Mouse (Mus musculus): ENCODE data around the gene Dnajc7. TPM values are rescaled to one million over a fixed set of nuclear protein-coding genes. Genes with fewer than 3 reads are reported as not detected.

Dnajc7 gene
- polyA plus RNA-seq, 1 experiment from 2014 or later: 287 TPM

- Histone ChIP-seq H3K9ac (replicated peaks) (no peak overlapping the region), H3K4me3 (replicated peaks) (no peak overlapping the region), H3K4me1 (peaks cover 42% of the 10 kb centered on the region), H3K9me3 (replicated peaks) (no peaks in the 10 kb centered on the region), H3K27me3 (replicated peaks) (no peaks in the 10 kb centered on the region), H3K36me3 (no peaks in the 10 kb centered on the region), H3K4me2 (no peak overlapping the region), H3K27ac (replicated peaks) (no peak overlapping the region)
- WGBS: 93% methylated on average over 3 of the region's 3 CpGs
- ATAC-seq (ENCODE audit: low FRiP score): no peak
Measured at GRCm38 (mm10) chr11:100613241-100613640, 6.7 kb downstream of the Dnajc7 start.

GRCm38 (mm10) chr11:100611627-100612026 is 8.3 kb downstream of the Dnajc7 start:
- peaks cover 40% of the 10 kb centered on the region for H3K4me1 ChIP-seq
- no peak overlapping the region for H3K4me3 ChIP-seq (replicated peaks)
- no peaks in the 10 kb centered on the region for H3K27me3 ChIP-seq (replicated peaks)
- H3K4me2 ChIP-seq: no peak overlapping the region
- WGBS: 88% methylated on average over 6 of the region's 6 CpGs
- no peaks in the 10 kb centered on the region for H3K9me3 ChIP-seq (replicated peaks)
- H3K9ac ChIP-seq (replicated peaks): no peak overlapping the region
- no peak overlapping the region for H3K27ac ChIP-seq (replicated peaks)
- no peak for ATAC-seq (ENCODE audit: low FRiP score)
- no peaks in the 10 kb centered on the region for H3K36me3 ChIP-seq

GRCm38 (mm10) chr11:100609997-100610680 is 9.8 kb downstream of the Dnajc7 start:
- H3K9ac ChIP-seq (replicated peaks): no peak overlapping the region
- H3K4me3 ChIP-seq (replicated peaks): no peak overlapping the region
- no peaks in the 10 kb centered on the region for H3K9me3 ChIP-seq (replicated peaks)
- H3K27me3 ChIP-seq (replicated peaks): no peaks in the 10 kb centered on the region
- H3K4me1 ChIP-seq: peaks cover 44% of the 10 kb centered on the region
- H3K36me3 ChIP-seq: no peaks in the 10 kb centered on the region
- ATAC-seq (ENCODE audit: low FRiP score): no peak
- peak overlapping the region; percentile 73 for H3K27ac ChIP-seq (replicated peaks)
- H3K4me2 ChIP-seq: no peak overlapping the region
- WGBS: 77% methylated on average over 9 of the region's 9 CpGs

GRCm38 (mm10) chr11:100609355-100609996 is 10.5 kb downstream of the Dnajc7 start:
- Histone ChIP-seq H3K4me2 (no peak overlapping the region), H3K27ac (replicated peaks) (peak overlapping the region; percentile 73), H3K9me3 (replicated peaks) (no peaks in the 10 kb centered on the region), H3K36me3 (no peaks in the 10 kb centered on the region), H3K9ac (replicated peaks) (no peak overlapping the region), H3K27me3 (replicated peaks) (no peaks in the 10 kb centered on the region), H3K4me1 (peaks cover 47% of the 10 kb centered on the region), H3K4me3 (replicated peaks) (no peak overlapping the region)
- WGBS: 84% methylated on average over 5 of the region's 5 CpGs
- no peak for ATAC-seq (ENCODE audit: low FRiP score)

- Histone ChIP-seq H3K36me3 (no peaks in the 10 kb centered on the region), H3K4me1 (peaks cover 54% of the 10 kb centered on the region), H3K27ac (replicated peaks) (peak overlapping the region; percentile 73; the same call in 1 of the 2 replicates), H3K27me3 (replicated peaks) (no peaks in the 10 kb centered on the region), H3K4me2 (no peak overlapping the region), H3K9me3 (replicated peaks) (no peaks in the 10 kb centered on the region), H3K9ac (replicated peaks) (no peak overlapping the region), H3K4me3 (replicated peaks) (no peak overlapping the region)
- ATAC-seq (ENCODE audit: low FRiP score): no peak
- 80% methylated on average over 4 of the region's 4 CpGs for WGBS
Measured at GRCm38 (mm10) chr11:100608796-100609195, 11.2 kb downstream of the Dnajc7 start.

- H3K4me3 ChIP-seq (replicated peaks): no peak overlapping the region
- no peak overlapping the region for H3K4me2 ChIP-seq
- H3K27ac ChIP-seq (replicated peaks): no peak overlapping the region
- 93% methylated on average over 6 of the region's 6 CpGs for WGBS
- peaks cover 50% of the 10 kb centered on the region for H3K4me1 ChIP-seq
- H3K9ac ChIP-seq (replicated peaks): no peak overlapping the region
- no peak for ATAC-seq (ENCODE audit: low FRiP score)
- no peaks in the 10 kb centered on the region for H3K27me3 ChIP-seq (replicated peaks)
- no peaks in the 10 kb centered on the region for H3K9me3 ChIP-seq (replicated peaks)
- no peaks in the 10 kb centered on the region for H3K36me3 ChIP-seq
Measured at GRCm38 (mm10) chr11:100607121-100607520, 12.8 kb downstream of the Dnajc7 start.

- Histone ChIP-seq H3K4me2 (no peak overlapping the region), H3K9me3 (replicated peaks) (no peaks in the 10 kb centered on the region), H3K36me3 (peaks cover 10% of the 10 kb centered on the region), H3K27me3 (replicated peaks) (no peaks in the 10 kb centered on the region), H3K4me1 (peaks cover 44% of the 10 kb centered on the region), H3K27ac (replicated peaks) (0 out of 2 replicates have a peak overlapping the region, but pooled peaks have one; percentile 6), H3K9ac (replicated peaks) (no peak overlapping the region), H3K4me3 (replicated peaks) (no peak overlapping the region)
- ATAC-seq (ENCODE audit: low FRiP score): no peak
- WGBS: 82% methylated on average over 10 of the region's 10 CpGs
Measured at GRCm38 (mm10) chr11:100605451-100605850, 14.5 kb downstream of the Dnajc7 start.

GRCm38 (mm10) chr11:100604321-100605005 is 15.5 kb downstream of the Dnajc7 start:
- peaks cover 16% of the 10 kb centered on the region for H3K36me3 ChIP-seq
- ATAC-seq (ENCODE audit: low FRiP score): no peak
- peaks cover 35% of the 10 kb centered on the region for H3K4me1 ChIP-seq
- H3K9ac ChIP-seq (replicated peaks): no peak overlapping the region
- no peak overlapping the region for H3K4me2 ChIP-seq
- H3K27ac ChIP-seq (replicated peaks): peak overlapping the region; percentile 54; the same call in 1 of the 2 replicates
- H3K9me3 ChIP-seq (replicated peaks): no peaks in the 10 kb centered on the region
- 78% methylated on average over 4 of the region's 4 CpGs for WGBS
- no peaks in the 10 kb centered on the region for H3K27me3 ChIP-seq (replicated peaks)
- H3K4me3 ChIP-seq (replicated peaks): no peak overlapping the region

- ATAC-seq (ENCODE audit: low FRiP score): no peak
- H3K4me2 ChIP-seq: no peak overlapping the region
- peaks cover 22% of the 10 kb centered on the region for H3K36me3 ChIP-seq
- H3K27ac ChIP-seq (replicated peaks): peak overlapping the region; percentile 54
- H3K9ac ChIP-seq (replicated peaks): no peak overlapping the region
- no peak overlapping the region for H3K4me3 ChIP-seq (replicated peaks)
- no peaks in the 10 kb centered on the region for H3K27me3 ChIP-seq (replicated peaks)
- H3K4me1 ChIP-seq: peaks cover 32% of the 10 kb centered on the region
- WGBS: 75% methylated on average over 8 of the region's 8 CpGs
- H3K9me3 ChIP-seq (replicated peaks): no peaks in the 10 kb centered on the region
Measured at GRCm38 (mm10) chr11:100603813-100604212, 16.2 kb downstream of the Dnajc7 start.

GRCm38 (mm10) chr11:100603155-100603554 is 16.8 kb downstream of the Dnajc7 start:
- no peak for ATAC-seq (ENCODE audit: low FRiP score)
- H3K9ac ChIP-seq (replicated peaks): no peak overlapping the region
- peaks cover 26% of the 10 kb centered on the region for H3K4me1 ChIP-seq
- H3K36me3 ChIP-seq: peaks cover 29% of the 10 kb centered on the region
- no peak overlapping the region for H3K4me3 ChIP-seq (replicated peaks)
- no peaks in the 10 kb centered on the region for H3K9me3 ChIP-seq (replicated peaks)
- WGBS: 91% methylated on average over 9 of the region's 9 CpGs
- no peak overlapping the region for H3K4me2 ChIP-seq
- H3K27ac ChIP-seq (replicated peaks): no peak overlapping the region
- H3K27me3 ChIP-seq (replicated peaks): no peaks in the 10 kb centered on the region

- Histone ChIP-seq H3K4me2 (no peak overlapping the region), H3K9ac (replicated peaks) (no peak overlapping the region), H3K27ac (replicated peaks) (no peak overlapping the region), H3K4me1 (peaks cover 21% of the 10 kb centered on the region), H3K4me3 (replicated peaks) (no peak overlapping the region), H3K36me3 (peaks cover 47% of the 10 kb centered on the region), H3K27me3 (replicated peaks) (no peaks in the 10 kb centered on the region), H3K9me3 (replicated peaks) (no peaks in the 10 kb centered on the region)
- 90% methylated on average over 3 of the region's 3 CpGs for WGBS
- no peak for ATAC-seq (ENCODE audit: low FRiP score)
Measured at GRCm38 (mm10) chr11:100601372-100601771, 18.6 kb downstream of the Dnajc7 start.

GRCm38 (mm10) chr11:100598074-100598473 is 21.9 kb downstream of the Dnajc7 start:
- WGBS: 93% methylated on average over 4 of the region's 4 CpGs
- Histone ChIP-seq H3K27ac (replicated peaks) (no peak overlapping the region), H3K9ac (replicated peaks) (no peak overlapping the region), H3K4me3 (replicated peaks) (no peak overlapping the region), H3K4me2 (no peak overlapping the region), H3K36me3 (peaks cover 66% of the 10 kb centered on the region), H3K27me3 (replicated peaks) (no peaks in the 10 kb centered on the region), H3K4me1 (no peaks in the 10 kb centered on the region), H3K9me3 (replicated peaks) (no peaks in the 10 kb centered on the region)
- ATAC-seq (ENCODE audit: low FRiP score): no peak
